Mouse (Mus musculus): ENCODE data around the gene Rassf5. TPM values are rescaled to one million over a fixed set of nuclear protein-coding genes. Genes with fewer than 3 reads are reported as not detected.

Rassf5 gene
- polyA plus RNA-seq, 1 experiment from 2014 or later, result 7.5 TPM

GRCm38 (mm10) chr1:131238931-131239381 is 6.1 kb downstream of the Rassf5 start:
- H3K9ac ChIP-seq (replicated peaks; ENCODE audit: low read depth), result no peak overlapping the region
- H3K4me1 ChIP-seq (ENCODE audit: insufficient read depth, low read depth, low read length), result no peaks in the 10 kb centered on the region
- ATAC-seq, result peak; percentile 87
- H3K27me3 ChIP-seq (replicated peaks; ENCODE audit: insufficient read depth, low read length), result 0 out of 2 replicates have a peak, but pooled peaks cover 4% of the 10 kb centered on the region
- no peaks in the 10 kb centered on the region for H3K36me3 ChIP-seq (ENCODE audit: insufficient read depth, low read length)
- DNase-seq (ENCODE audit: low spot score), result peak; percentile 89
- H3K27ac ChIP-seq (ENCODE audit: low read length), result peak overlapping the region; percentile 9; the same call in 1 of the 2 replicates
- TF ChIP-seq CTCF (IDR thresholded peaks at IDR 0.05) (no peak), EP300 (IDR thresholded peaks at IDR 0.05) (no peak)
- H3K4me2 ChIP-seq (replicated peaks; ENCODE audit: low read depth, low read length), result no peak overlapping the region
- no peak overlapping the region for H3K4me3 ChIP-seq (ENCODE audit: low read depth, low read length)
- WGBS, result 40% methylated on average over 8 of the region's 8 CpGs
- no peaks in the 10 kb centered on the region for H3K9me3 ChIP-seq (ENCODE audit: low read length)

- ATAC-seq (no peak), DNase-seq (ENCODE audit: low spot score) (no peak)
- no peak for TF ChIP-seq EP300 (IDR thresholded peaks at IDR 0.05)
- TF ChIP-seq CTCF (IDR thresholded peaks at IDR 0.05), result no peak
Measured at GRCm38 (mm10) chr1:131236077-131236476, 9.0 kb downstream of the Rassf5 start.

GRCm38 (mm10) chr1:131233527-131233926 is 11.5 kb downstream of the Rassf5 start:
- TF ChIP-seq EP300 (IDR thresholded peaks at IDR 0.05) (no peak), CTCF (IDR thresholded peaks at IDR 0.05) (no peak)

More at GRCm38 (mm10) chr1:131236077-131236476, 9.0 kb downstream of the Rassf5 start:
- Histone ChIP-seq H3K27ac (ENCODE audit: low read length) (no peak overlapping the region), H3K9ac (replicated peaks; ENCODE audit: low read depth) (no peak overlapping the region), H3K4me2 (replicated peaks; ENCODE audit: low read depth, low read length) (no peak overlapping the region), H3K27me3 (replicated peaks; ENCODE audit: insufficient read depth, low read length) (no peaks in the 10 kb centered on the region), H3K9me3 (ENCODE audit: low read length) (no peaks in the 10 kb centered on the region), H3K36me3 (ENCODE audit: insufficient read depth, low read length) (no peaks in the 10 kb centered on the region), H3K4me1 (ENCODE audit: insufficient read depth, low read depth, low read length) (no peaks in the 10 kb centered on the region), H3K4me3 (ENCODE audit: low read depth, low read length) (no peak overlapping the region)
- 44% methylated on average over 7 of the region's 7 CpGs for WGBS

GRCm38 (mm10) chr1:131228659-131229058 is 16.4 kb downstream of the Rassf5 start:
- TF ChIP-seq EP300 (IDR thresholded peaks at IDR 0.05) (no peak), CTCF (IDR thresholded peaks at IDR 0.05) (no peak)
- H3K27me3 ChIP-seq (replicated peaks; ENCODE audit: insufficient read depth, low read length), result no peaks in the 10 kb centered on the region
- ATAC-seq (no peak), DNase-seq (ENCODE audit: low spot score) (no peak)
- no peak overlapping the region for H3K9ac ChIP-seq (replicated peaks; ENCODE audit: low read depth)
- WGBS, result 73% methylated on average over 5 of the region's 5 CpGs
- no peaks in the 10 kb centered on the region for H3K36me3 ChIP-seq (ENCODE audit: insufficient read depth, low read length)
- no peaks in the 10 kb centered on the region for H3K4me1 ChIP-seq (ENCODE audit: insufficient read depth, low read depth, low read length)
- H3K4me2 ChIP-seq (replicated peaks; ENCODE audit: low read depth, low read length), result no peak overlapping the region
- no peaks in the 10 kb centered on the region for H3K9me3 ChIP-seq (ENCODE audit: low read length)
- no peak overlapping the region for H3K4me3 ChIP-seq (ENCODE audit: low read depth, low read length)
- H3K27ac ChIP-seq (ENCODE audit: low read length), result no peak overlapping the region

More at GRCm38 (mm10) chr1:131233527-131233926, 11.5 kb downstream of the Rassf5 start:
- Histone ChIP-seq H3K27me3 (replicated peaks; ENCODE audit: insufficient read depth, low read length) (no peaks in the 10 kb centered on the region), H3K4me1 (ENCODE audit: insufficient read depth, low read depth, low read length) (no peaks in the 10 kb centered on the region), H3K9ac (replicated peaks; ENCODE audit: low read depth) (no peak overlapping the region), H3K4me3 (ENCODE audit: low read depth, low read length) (no peak overlapping the region), H3K36me3 (ENCODE audit: insufficient read depth, low read length) (no peaks in the 10 kb centered on the region), H3K4me2 (replicated peaks; ENCODE audit: low read depth, low read length) (no peak overlapping the region), H3K27ac (ENCODE audit: low read length) (no peak overlapping the region), H3K9me3 (ENCODE audit: low read length) (no peaks in the 10 kb centered on the region)
- ATAC-seq (no peak), DNase-seq (ENCODE audit: low spot score) (no peak)
- WGBS, result 58% methylated on average over 12 of the region's 12 CpGs

GRCm38 (mm10) chr1:131228225-131228624 is 16.8 kb downstream of the Rassf5 start:
- DNase-seq (ENCODE audit: low spot score) (no peak), ATAC-seq (no peak)
- no peak overlapping the region for H3K27ac ChIP-seq (ENCODE audit: low read length)

GRCm38 (mm10) chr1:131224848-131225471 is 20.1 kb downstream of the Rassf5 start:
- no peak overlapping the region for H3K9ac ChIP-seq (replicated peaks; ENCODE audit: low read depth)
- no peaks in the 10 kb centered on the region for H3K9me3 ChIP-seq (ENCODE audit: low read length)
- H3K27me3 ChIP-seq (replicated peaks; ENCODE audit: insufficient read depth, low read length), result no peaks in the 10 kb centered on the region
- no peaks in the 10 kb centered on the region for H3K4me1 ChIP-seq (ENCODE audit: insufficient read depth, low read depth, low read length)
- no peak for DNase-seq (ENCODE audit: low spot score)
- 53% methylated on average over 12 of the region's 12 CpGs for WGBS
- H3K36me3 ChIP-seq (ENCODE audit: insufficient read depth, low read length), result no peaks in the 10 kb centered on the region
- no peak overlapping the region for H3K27ac ChIP-seq (ENCODE audit: low read length)
- ATAC-seq, result no peak
- no peak overlapping the region for H3K4me2 ChIP-seq (replicated peaks; ENCODE audit: low read depth, low read length)
- TF ChIP-seq EP300 (IDR thresholded peaks at IDR 0.05), result no peak
- TF ChIP-seq CTCF (IDR thresholded peaks at IDR 0.05), result no peak
- H3K4me3 ChIP-seq (ENCODE audit: low read depth, low read length), result no peak overlapping the region

More at GRCm38 (mm10) chr1:131228225-131228624, 16.8 kb downstream of the Rassf5 start:
- Histone ChIP-seq H3K36me3 (ENCODE audit: insufficient read depth, low read length) (no peaks in the 10 kb centered on the region), H3K4me1 (ENCODE audit: insufficient read depth, low read depth, low read length) (no peaks in the 10 kb centered on the region), H3K27me3 (replicated peaks; ENCODE audit: insufficient read depth, low read length) (no peaks in the 10 kb centered on the region), H3K9me3 (ENCODE audit: low read length) (no peaks in the 10 kb centered on the region), H3K4me3 (ENCODE audit: low read depth, low read length) (no peak overlapping the region), H3K9ac (replicated peaks; ENCODE audit: low read depth) (no peak overlapping the region), H3K4me2 (replicated peaks; ENCODE audit: low read depth, low read length) (no peak overlapping the region)
- TF ChIP-seq EP300 (IDR thresholded peaks at IDR 0.05), result no peak
- TF ChIP-seq CTCF (IDR thresholded peaks at IDR 0.05), result peak; percentile 47
- WGBS, result 47% methylated on average over 7 of the region's 7 CpGs

All from lung, postnatal 0 days (tissue).